Mouse (Mus musculus) spleen, postnatal 36 days (tissue): ENCODE data around the gene Cxcl12.

Experiments used
- DNase-seq, 2 experiments: peaks; one replicate each; pipeline ENCODE4 v3.0.0; 2022; ENCODE audit warnings: low spot score in 2 of 2, mixed read lengths in 1 of 2

The Cxcl12 gene

GRCm38 (mm10) chr6:117219911-117220481 lies 51.7 kb downstream of the Cxcl12 start:
- no peak for DNase-seq

GRCm38 (mm10) chr6:117220831-117221345 lies 52.6 kb downstream of the Cxcl12 start:
- DNase-seq = no peak
